Mouse (Mus musculus) intestine, embryonic 15.5 days (tissue): ENCODE results near the gene Mrpl28. TPM values are rescaled to one million over a fixed set of nuclear protein-coding genes. Genes with fewer than 3 reads are reported as not detected.

ENCODE experiments used
- ATAC-seq: fragments of 200-750 bp; cut with Nextera tagmentation; 2 replicates; pipeline ENCODE4 v1.8.0; 2017; ENCODE audit warnings: moderate TSS enrichment, moderate library complexity
- H3K27ac ChIP-seq: fragments of 300-500 bp; sonication (generic); 2 replicates; pipeline ENCODE4 v1.5.1; 2015; ENCODE audit warnings: mild to moderate bottlenecking, inconsistent platforms
- H3K27me3 ChIP-seq: fragments of 300-500 bp; sonication (generic); replicated peaks from 2 replicates; pipeline ENCODE4 v1.6.1; 2015; ENCODE audit warnings: inconsistent platforms
- H3K36me3 ChIP-seq: fragments of 300-500 bp; sonication (generic); 2 replicates; pipeline ENCODE4 v1.6.1; 2015; ENCODE audit warnings: inconsistent platforms
- H3K4me1 ChIP-seq: fragments of 300-500 bp; sonication (generic); replicated peaks from 2 replicates; pipeline ENCODE4 v1.6.1; 2015; ENCODE audit warnings: inconsistent platforms
- H3K4me2 ChIP-seq: fragments of 300-500 bp; sonication (generic); replicated peaks from 2 replicates; pipeline ENCODE4 v1.6.1; 2015; ENCODE audit warnings: mild to moderate bottlenecking, inconsistent platforms
- H3K4me3 ChIP-seq: fragments of 300-500 bp; sonication (generic); replicated peaks from 2 replicates; pipeline ENCODE4 v1.5.1; 2015; ENCODE audit warnings: inconsistent platforms
- H3K9ac ChIP-seq: fragments of 300-500 bp; sonication (generic); 2 replicates; pipeline ENCODE4 v1.6.1; 2015; ENCODE audit warnings: inconsistent platforms
- H3K9me3 ChIP-seq: fragments of 300-500 bp; sonication (generic); 2 replicates; pipeline ENCODE4 v1.6.1; 2016; ENCODE audit warnings: inconsistent platforms
- WGBS: fragments of 180-500 bp; shearing (Covaris S2); methylation state at CpG from one replicate; pipeline ENCODE4 v1.1.7; 2015; 5-methylcytosine and 5-hydroxymethylcytosine counted together
- polyA plus RNA-seq: library from polyadenylated mRNA; unstranded; fragments of >200 nt; fragmentation: Nextera tagmentation; extraction: Ambion mirVana; gene quantifications from 2 replicates; pipeline ENCODE4 v1.2.1, GENCODE M21; 2015

Mrpl28 gene
- polyA plus RNA-seq, 1 experiment from 2014 or later, result 218 TPM

- H3K9me3 ChIP-seq, result no peaks in the 10 kb centered on the region
- H3K36me3 ChIP-seq, result no peaks in the 10 kb centered on the region
- no peak overlapping the region for H3K4me3 ChIP-seq
- H3K27ac ChIP-seq, result no peak overlapping the region
- peak; percentile 27; the same call in 1 of the 2 replicates for ATAC-seq
- peaks cover 18% of the 10 kb centered on the region for H3K27me3 ChIP-seq
- H3K9ac ChIP-seq, result no peak overlapping the region
- H3K4me2 ChIP-seq, result peak overlapping the region; percentile 31
- WGBS, result 45% methylated on average over 33 of the region's 33 CpGs
- H3K4me1 ChIP-seq, result peaks cover 32% of the 10 kb centered on the region
Observed at GRCm38 (mm10) chr17:26119766-26120710, 3.3 kb upstream of the Mrpl28 start.

- peaks cover 6% of the 10 kb centered on the region; the same call in 1 of the 2 replicates for H3K27me3 ChIP-seq
- 61% methylated on average over 5 of the region's 5 CpGs for WGBS
- peaks cover 20% of the 10 kb centered on the region for H3K36me3 ChIP-seq
- no peak overlapping the region for H3K4me3 ChIP-seq
- H3K9me3 ChIP-seq, result no peaks in the 10 kb centered on the region
- peaks cover 15% of the 10 kb centered on the region for H3K4me1 ChIP-seq
- no peak overlapping the region for H3K27ac ChIP-seq
- ATAC-seq, result no peak
- no peak overlapping the region for H3K9ac ChIP-seq
- no peak overlapping the region for H3K4me2 ChIP-seq
Observed at GRCm38 (mm10) chr17:26122431-26123140, 714 bp upstream of the Mrpl28 start.

- no peak for ATAC-seq
- Histone ChIP-seq H3K27ac (no peak overlapping the region), H3K4me3 (peak overlapping the region; percentile 90), H3K27me3 (no peaks in the 10 kb centered on the region; the same call in 1 of the 2 replicates), H3K9me3 (no peaks in the 10 kb centered on the region), H3K9ac (peak overlapping the region; percentile 74), H3K4me2 (peak overlapping the region; percentile 80), H3K36me3 (peaks cover 25% of the 10 kb centered on the region), H3K4me1 (peaks cover 15% of the 10 kb centered on the region)
- WGBS, result 83% methylated on average over 7 of the region's 7 CpGs
Observed at GRCm38 (mm10) chr17:26124560-26124959, 1.3 kb downstream of the Mrpl28 start.

GRCm38 (mm10) chr17:26125226-26125625, 1.9 kb downstream of the Mrpl28 start:
- 91% methylated on average over 10 of the region's 10 CpGs for WGBS
- Histone ChIP-seq H3K4me1 (peaks cover 10% of the 10 kb centered on the region), H3K4me2 (no peak overlapping the region), H3K36me3 (peaks cover 30% of the 10 kb centered on the region), H3K9me3 (no peaks in the 10 kb centered on the region), H3K4me3 (no peak overlapping the region), H3K27ac (no peak overlapping the region), H3K9ac (no peak overlapping the region), H3K27me3 (no peaks in the 10 kb centered on the region)
- ATAC-seq, result no peak

- H3K27ac ChIP-seq, result no peak overlapping the region
- H3K9ac ChIP-seq, result no peak overlapping the region
- no peak overlapping the region for H3K4me3 ChIP-seq
- 0 out of 2 replicates have a peak, but pooled peaks have one; percentile 33 for ATAC-seq
- WGBS, result 88% methylated on average over 18 of the region's 18 CpGs
- H3K9me3 ChIP-seq, result no peaks in the 10 kb centered on the region
- 0 out of 2 replicates have a peak, but pooled peaks cover 2% of the 10 kb centered on the region for H3K4me1 ChIP-seq
- H3K4me2 ChIP-seq, result no peak overlapping the region
- H3K36me3 ChIP-seq, result peaks cover 28% of the 10 kb centered on the region
- no peaks in the 10 kb centered on the region for H3K27me3 ChIP-seq
Observed at GRCm38 (mm10) chr17:26131062-26131732, 7.9 kb downstream of the Mrpl28 start.

GRCm38 (mm10) chr17:26131856-26132853, 8.9 kb downstream of the Mrpl28 start:
- H3K27me3 ChIP-seq, result no peaks in the 10 kb centered on the region
- no peaks in the 10 kb centered on the region for H3K9me3 ChIP-seq
- H3K27ac ChIP-seq, result no peak overlapping the region
- H3K4me3 ChIP-seq, result no peak overlapping the region
- 88% methylated on average over 18 of the region's 18 CpGs for WGBS
- H3K9ac ChIP-seq, result no peak overlapping the region
- peaks cover 19% of the 10 kb centered on the region; the same call in 1 of the 2 replicates for H3K36me3 ChIP-seq
- H3K4me2 ChIP-seq, result no peak overlapping the region
- 0 out of 2 replicates have a peak, but pooled peaks cover 2% of the 10 kb centered on the region for H3K4me1 ChIP-seq
- no peak for ATAC-seq

- no peak overlapping the region for H3K27ac ChIP-seq
- no peak for ATAC-seq
Observed at GRCm38 (mm10) chr17:26137106-26137750, 13.9 kb downstream of the Mrpl28 start.

GRCm38 (mm10) chr17:26137751-26138130, 14.4 kb downstream of the Mrpl28 start:
- Histone ChIP-seq H3K9me3 (no peaks in the 10 kb centered on the region), H3K27ac (0 out of 2 replicates have a peak overlapping the region, but pooled peaks have one; percentile 37), H3K4me2 (peak overlapping the region; percentile 78), H3K4me3 (peak overlapping the region; percentile 95), H3K4me1 (peaks cover 17% of the 10 kb centered on the region), H3K9ac (no peak overlapping the region), H3K36me3 (peaks cover 2% of the 10 kb centered on the region; the same call in 1 of the 2 replicates), H3K27me3 (no peaks in the 10 kb centered on the region)
- no peak for ATAC-seq
- 69% methylated on average over 2 of the region's 2 CpGs for WGBS

More at GRCm38 (mm10) chr17:26137106-26137750, 13.9 kb downstream of the Mrpl28 start:
- H3K4me3 ChIP-seq, result peak overlapping the region; percentile 95; the same call in 1 of the 2 replicates
- no peaks in the 10 kb centered on the region for H3K9me3 ChIP-seq
- H3K4me1 ChIP-seq, result peaks cover 17% of the 10 kb centered on the region
- H3K9ac ChIP-seq, result no peak overlapping the region
- 83% methylated on average over 11 of the region's 11 CpGs for WGBS
- H3K36me3 ChIP-seq, result no peaks in the 10 kb centered on the region
- no peak overlapping the region for H3K4me2 ChIP-seq
- no peaks in the 10 kb centered on the region for H3K27me3 ChIP-seq

GRCm38 (mm10) chr17:26138239-26138836, 15.0 kb downstream of the Mrpl28 start, which contains the start of gene Axin1:
Axin1 (plus strand) TSS chr17:26138688.
- peak within 1 kb of the TSS; percentile 98 for H3K9ac ChIP-seq
- H3K27ac ChIP-seq, result peak within 1 kb of the TSS; percentile 97
- H3K4me3 ChIP-seq, result peak within 1 kb of the TSS; percentile 95
- peak within 1 kb of the TSS; percentile 78 for H3K4me2 ChIP-seq
- peak; percentile 98 for ATAC-seq
- 1% methylated on average over 42 of the region's 42 CpGs for WGBS
- H3K36me3 ChIP-seq, result peaks cover 8% of the 10 kb centered on the region; the same call in 1 of the 2 replicates
- no peaks in the 10 kb centered on the region for H3K9me3 ChIP-seq
- peaks cover 17% of the 10 kb centered on the region for H3K4me1 ChIP-seq
- H3K27me3 ChIP-seq, result no peaks in the 10 kb centered on the region

- Histone ChIP-seq H3K4me3 (peak overlapping the region; percentile 95), H3K9ac (peak overlapping the region; percentile 98), H3K4me2 (peak overlapping the region; percentile 78), H3K9me3 (no peaks in the 10 kb centered on the region), H3K36me3 (peaks cover 9% of the 10 kb centered on the region), H3K27me3 (no peaks in the 10 kb centered on the region), H3K4me1 (peaks cover 16% of the 10 kb centered on the region), H3K27ac (peak overlapping the region; percentile 97)
- 2% methylated on average over 57 of the region's 58 CpGs for WGBS
- ATAC-seq, result peak; percentile 79
Observed at GRCm38 (mm10) chr17:26138901-26139381, 15.6 kb downstream of the Mrpl28 start.
